Mouse (Mus musculus) kidney, embryonic 15.5 days (tissue): ENCODE measurements around the gene Ugcg. TPM values are rescaled to one million over a fixed set of nuclear protein-coding genes. Genes with fewer than 3 reads are reported as not detected.

Experiments
- ATAC-seq: fragments of 200-750 bp; cut with Nextera tagmentation; replicated peaks from 2 replicates; pipeline ENCODE4 v1.8.0; 2017; ENCODE audit warnings: moderate TSS enrichment; ENCODE audit not compliant: low FRiP score
- H3K27ac ChIP-seq: fragments of 300-500 bp; sonication (generic); 2 replicates; pipeline ENCODE4 v1.5.1; 2015; ENCODE audit warnings: mild to moderate bottlenecking, inconsistent platforms
- H3K27me3 ChIP-seq: fragments of 300-500 bp; sonication (generic); 2 replicates; pipeline ENCODE4 v1.6.1; 2015; ENCODE audit warnings: inconsistent platforms
- H3K36me3 ChIP-seq: fragments of 300-500 bp; sonication (generic); 2 replicates; pipeline ENCODE4 v1.6.1; 2015; ENCODE audit warnings: inconsistent platforms
- H3K4me1 ChIP-seq: fragments of 300-500 bp; sonication (generic); 2 replicates; pipeline ENCODE4 v1.6.1; 2015; ENCODE audit warnings: inconsistent platforms
- H3K4me2 ChIP-seq: fragments of 300-500 bp; sonication (generic); 2 replicates; pipeline ENCODE4 v1.6.1; 2015; ENCODE audit warnings: moderate library complexity, mild to moderate bottlenecking, inconsistent platforms
- H3K4me3 ChIP-seq: fragments of 300-500 bp; sonication (generic); replicated peaks from 2 replicates; pipeline ENCODE4 v1.5.1; 2015; ENCODE audit warnings: mild to moderate bottlenecking, inconsistent platforms
- H3K9ac ChIP-seq: fragments of 300-500 bp; sonication (generic); 2 replicates; pipeline ENCODE4 v1.6.1; 2015; ENCODE audit warnings: mild to moderate bottlenecking, inconsistent platforms
- H3K9me3 ChIP-seq: fragments of 300-500 bp; sonication (generic); replicated peaks from 2 replicates; pipeline ENCODE4 v1.6.1; 2016; ENCODE audit warnings: inconsistent platforms
- WGBS: fragments of 180-500 bp; shearing (Covaris S2); methylation state at CpG from one replicate; pipeline ENCODE4 v1.1.7; 2015; ENCODE audit warnings: mixed read lengths; 5-methylcytosine and 5-hydroxymethylcytosine counted together
- polyA plus RNA-seq: library from polyadenylated mRNA; unstranded; fragments of >200 nt; fragmentation: Nextera tagmentation; extraction: Ambion mirVana; gene quantifications from 2 replicates; pipeline ENCODE4 v1.2.1, GENCODE M21; 2015

Gene Ugcg
- 7.6 and 8.0 TPM in 2 replicates for polyA plus RNA-seq

DNA sequence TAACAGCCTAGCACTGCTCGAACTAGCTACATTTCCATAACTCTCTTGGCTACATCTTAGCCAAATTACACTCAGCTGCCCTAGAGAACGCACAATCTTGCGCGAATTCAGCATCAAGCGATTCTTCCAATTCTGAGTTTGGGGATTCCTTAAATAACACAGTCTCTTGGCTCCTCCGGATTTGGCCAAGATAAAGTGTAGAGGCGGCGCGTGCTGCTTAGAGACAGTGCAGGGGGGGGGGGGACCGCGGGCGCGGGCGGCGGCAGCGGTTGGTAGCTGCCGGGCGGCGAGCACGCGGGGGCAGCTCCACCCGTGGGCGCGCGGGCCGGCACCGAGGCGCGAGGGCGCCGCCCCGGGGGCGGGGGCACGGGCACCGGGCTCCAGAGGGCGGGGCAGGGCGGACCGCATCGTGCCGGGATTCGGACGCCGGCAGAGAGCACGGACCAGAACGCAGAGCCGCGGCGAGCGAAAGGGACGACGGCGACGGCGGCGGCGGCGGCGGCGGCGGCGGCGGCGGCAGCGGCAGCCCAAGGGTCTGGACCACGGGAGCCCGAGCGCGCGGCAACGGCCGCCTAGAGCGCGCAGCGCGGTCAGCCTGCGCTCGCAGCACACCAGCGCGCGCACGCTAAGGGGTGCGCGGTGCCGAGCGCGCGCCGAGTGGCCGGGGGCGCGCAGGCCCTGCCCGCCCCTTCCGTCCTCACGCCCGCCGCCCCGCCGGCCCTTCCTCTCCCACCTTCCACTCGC, at the start of gene Ugcg:
Gene Ugcg, plus strand, starts transcription at position 456 of the 744 bp plus-strand sequence.
- Histone ChIP-seq H3K9me3 (no peaks in the 10 kb centered on the region), H3K4me1 (peaks cover 11% of the 10 kb centered on the region), H3K27ac (peak within 1 kb of the TSS; percentile 94), H3K27me3 (no peaks in the 10 kb centered on the region), H3K36me3 (0 out of 2 replicates have a peak, but pooled peaks cover 3% of the 10 kb centered on the region), H3K4me3 (peak within 1 kb of the TSS; percentile 92), H3K9ac (peak within 1 kb of the TSS; percentile 93), H3K4me2 (peak within 1 kb of the TSS; percentile 78)
- peak; percentile 92 for ATAC-seq
- WGBS = under 1% methylated on average over 44 of the region's 99 CpGs

GRCm38 (mm10) chr4:59149043-59149442, 40.0 kb upstream of the Ugcg start:
- no peaks in the 10 kb centered on the region for H3K27me3 ChIP-seq

GRCm38 (mm10) chr4:59150907-59151306, 38.1 kb upstream of the Ugcg start:
- H3K27me3 ChIP-seq = no peaks in the 10 kb centered on the region
- 50% methylated on average over 5 of the region's 5 CpGs for WGBS
- H3K36me3 ChIP-seq = no peaks in the 10 kb centered on the region
- H3K4me3 ChIP-seq = no peak overlapping the region
- no peak overlapping the region for H3K4me2 ChIP-seq
- H3K9me3 ChIP-seq = no peaks in the 10 kb centered on the region
- H3K4me1 ChIP-seq = no peaks in the 10 kb centered on the region
- H3K9ac ChIP-seq = no peak overlapping the region
- H3K27ac ChIP-seq = no peak overlapping the region
- no peak for ATAC-seq

More at GRCm38 (mm10) chr4:59149043-59149442, 40.0 kb upstream of the Ugcg start:
- no peak overlapping the region for H3K4me2 ChIP-seq
- no peak overlapping the region for H3K4me3 ChIP-seq
- no peaks in the 10 kb centered on the region for H3K9me3 ChIP-seq
- H3K4me1 ChIP-seq = no peaks in the 10 kb centered on the region
- no peaks in the 10 kb centered on the region for H3K36me3 ChIP-seq
- H3K9ac ChIP-seq = no peak overlapping the region
- no peak overlapping the region for H3K27ac ChIP-seq
- WGBS = 79% methylated on average over 5 of the region's 5 CpGs
- ATAC-seq = no peak

DNA sequence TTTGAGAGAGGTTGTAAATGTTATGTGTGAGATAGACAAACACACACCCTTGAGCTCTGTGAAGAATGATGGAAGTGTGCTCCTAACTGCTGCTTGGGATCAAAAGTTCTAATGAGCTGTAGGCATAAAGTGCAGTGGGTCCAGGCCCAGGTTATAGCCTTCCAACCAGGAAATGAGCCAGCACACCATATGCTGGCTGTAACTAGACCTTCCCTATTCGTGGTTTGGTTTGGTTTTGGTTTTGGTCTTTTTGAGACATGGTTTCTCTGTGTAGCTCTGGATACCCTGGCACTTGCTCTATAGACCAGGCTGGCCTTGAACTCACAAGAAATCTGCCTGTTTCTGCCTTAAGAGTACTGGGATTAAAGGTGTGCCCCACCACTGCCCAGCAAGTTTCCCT, 37.1 kb upstream of the Ugcg start:
- Histone ChIP-seq H3K4me3 (no peak overlapping the region), H3K9me3 (no peaks in the 10 kb centered on the region)

GRCm38 (mm10) chr4:59156897-59157592, 32.0 kb upstream of the Ugcg start:
- Histone ChIP-seq H3K9ac (no peak overlapping the region), H3K36me3 (no peaks in the 10 kb centered on the region), H3K27me3 (no peaks in the 10 kb centered on the region), H3K4me3 (no peak overlapping the region), H3K4me2 (no peak overlapping the region), H3K4me1 (no peaks in the 10 kb centered on the region), H3K27ac (no peak overlapping the region), H3K9me3 (no peaks in the 10 kb centered on the region)
- WGBS = 59% methylated on average over 7 of the region's 7 CpGs
- no peak for ATAC-seq

More for the DNA sequence above, 37.1 kb upstream of the Ugcg start:
- H3K4me1 ChIP-seq = no peaks in the 10 kb centered on the region
- no peak overlapping the region for H3K27ac ChIP-seq
- H3K4me2 ChIP-seq = no peak overlapping the region
- 68% methylated on average over 1 of the region's 1 CpGs for WGBS
- ATAC-seq = no peak
- no peaks in the 10 kb centered on the region for H3K36me3 ChIP-seq
- no peak overlapping the region for H3K9ac ChIP-seq
- H3K27me3 ChIP-seq = no peaks in the 10 kb centered on the region

- Histone ChIP-seq H3K4me3 (no peak overlapping the region), H3K27me3 (no peaks in the 10 kb centered on the region), H3K36me3 (no peaks in the 10 kb centered on the region), H3K27ac (no peak overlapping the region), H3K9me3 (no peaks in the 10 kb centered on the region), H3K4me1 (no peaks in the 10 kb centered on the region), H3K4me2 (no peak overlapping the region), H3K9ac (no peak overlapping the region)
- no peak for ATAC-seq
- 76% methylated on average over 2 of the region's 2 CpGs for WGBS
Measured at GRCm38 (mm10) chr4:59157654-59158053, 31.4 kb upstream of the Ugcg start.

DNA sequence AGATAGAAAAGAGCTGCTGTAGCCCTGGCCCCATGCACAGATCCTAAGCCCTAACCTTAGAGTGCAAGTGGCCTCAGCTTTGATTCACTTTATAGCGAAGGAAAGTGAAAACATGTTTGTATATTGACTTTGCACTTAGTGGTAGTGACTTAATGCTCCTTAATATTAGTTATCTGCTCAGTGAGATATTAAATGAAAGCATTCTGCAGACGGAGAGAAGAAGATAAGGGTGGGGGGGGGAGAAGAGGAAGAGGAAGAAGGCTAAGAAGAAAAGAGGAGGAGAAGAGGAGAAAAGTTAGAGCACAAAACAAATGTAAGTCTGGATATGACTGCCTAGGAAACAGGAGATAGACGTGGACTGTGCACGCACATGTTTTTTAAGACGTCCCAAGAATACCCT, 28.8 kb upstream of the Ugcg start:
- 93% methylated on average over 5 of the region's 5 CpGs for WGBS
- H3K4me2 ChIP-seq = no peak overlapping the region
- no peaks in the 10 kb centered on the region for H3K9me3 ChIP-seq

DNA sequence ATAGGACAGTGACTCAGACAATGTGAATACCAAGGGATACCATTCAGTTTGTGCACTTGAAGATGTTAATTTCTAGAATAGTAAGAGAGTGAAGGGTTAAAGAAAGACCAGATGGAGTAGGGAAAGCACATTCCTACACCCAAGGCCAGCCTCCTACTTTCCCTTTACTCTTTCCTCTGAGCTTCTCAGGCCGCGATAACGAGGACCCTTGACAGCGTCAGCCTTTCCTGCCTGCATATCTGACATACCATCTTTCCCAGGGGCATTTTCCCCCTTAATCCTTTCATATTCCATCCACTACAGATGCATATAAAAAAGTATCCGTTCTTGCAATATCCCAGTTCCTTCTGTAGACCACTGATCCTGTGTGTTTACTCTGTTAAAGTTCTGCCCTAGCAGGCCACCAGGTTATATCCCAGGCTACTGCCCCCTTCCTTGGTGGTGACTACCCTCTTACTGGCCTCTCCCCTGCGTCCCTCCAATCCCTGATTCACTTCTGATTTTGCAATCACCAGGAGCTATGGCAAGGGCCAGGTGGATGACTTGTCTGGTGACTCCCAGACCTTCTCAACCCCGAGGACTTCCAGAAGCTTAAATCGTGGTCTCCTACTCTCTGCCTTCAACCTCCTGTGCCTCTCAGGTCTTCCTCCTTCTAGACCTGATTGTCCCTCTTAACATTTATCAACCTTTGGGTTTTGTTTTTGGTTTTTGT, 27.9 kb upstream of the Ugcg start:
- H3K4me2 ChIP-seq = no peak overlapping the region
- ATAC-seq = no peak
- no peaks in the 10 kb centered on the region for H3K4me1 ChIP-seq
- H3K4me3 ChIP-seq = no peak overlapping the region
- H3K36me3 ChIP-seq = no peaks in the 10 kb centered on the region
- no peak overlapping the region for H3K27ac ChIP-seq
- no peak overlapping the region for H3K9ac ChIP-seq
- H3K9me3 ChIP-seq = no peaks in the 10 kb centered on the region
- 57% methylated on average over 8 of the region's 8 CpGs for WGBS
- no peaks in the 10 kb centered on the region for H3K27me3 ChIP-seq

More for the DNA sequence above, 28.8 kb upstream of the Ugcg start:
- Histone ChIP-seq H3K27ac (no peak overlapping the region), H3K27me3 (no peaks in the 10 kb centered on the region), H3K36me3 (no peaks in the 10 kb centered on the region), H3K4me3 (no peak overlapping the region), H3K9ac (no peak overlapping the region), H3K4me1 (no peaks in the 10 kb centered on the region)
- ATAC-seq = no peak

DNA sequence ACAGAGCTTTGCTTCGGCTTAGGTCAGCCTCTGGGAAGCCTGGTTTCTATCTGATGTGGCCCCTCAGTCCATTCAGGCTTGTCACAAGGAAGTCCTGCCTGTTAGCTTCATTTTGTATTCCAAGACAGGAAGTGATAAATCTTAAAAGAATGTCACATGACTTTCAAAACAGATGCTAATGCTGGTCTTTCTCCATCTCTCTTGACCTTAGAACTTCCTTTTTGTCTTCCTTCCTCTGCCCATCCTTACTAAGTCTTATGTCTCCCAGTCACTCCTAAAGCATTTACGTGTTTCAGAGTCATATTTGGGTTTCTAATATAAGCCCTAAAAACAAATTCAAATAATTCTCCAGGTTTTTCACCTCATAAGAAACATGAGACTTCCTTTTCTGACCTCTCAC, 25.0 kb upstream of the Ugcg start:
- Histone ChIP-seq H3K27me3 (no peaks in the 10 kb centered on the region), H3K9ac (no peak overlapping the region), H3K9me3 (no peaks in the 10 kb centered on the region), H3K27ac (no peak overlapping the region), H3K4me2 (no peak overlapping the region), H3K4me1 (no peaks in the 10 kb centered on the region), H3K36me3 (no peaks in the 10 kb centered on the region), H3K4me3 (no peak overlapping the region)
- 70% methylated on average over 2 of the region's 2 CpGs for WGBS
- ATAC-seq = no peak

DNA sequence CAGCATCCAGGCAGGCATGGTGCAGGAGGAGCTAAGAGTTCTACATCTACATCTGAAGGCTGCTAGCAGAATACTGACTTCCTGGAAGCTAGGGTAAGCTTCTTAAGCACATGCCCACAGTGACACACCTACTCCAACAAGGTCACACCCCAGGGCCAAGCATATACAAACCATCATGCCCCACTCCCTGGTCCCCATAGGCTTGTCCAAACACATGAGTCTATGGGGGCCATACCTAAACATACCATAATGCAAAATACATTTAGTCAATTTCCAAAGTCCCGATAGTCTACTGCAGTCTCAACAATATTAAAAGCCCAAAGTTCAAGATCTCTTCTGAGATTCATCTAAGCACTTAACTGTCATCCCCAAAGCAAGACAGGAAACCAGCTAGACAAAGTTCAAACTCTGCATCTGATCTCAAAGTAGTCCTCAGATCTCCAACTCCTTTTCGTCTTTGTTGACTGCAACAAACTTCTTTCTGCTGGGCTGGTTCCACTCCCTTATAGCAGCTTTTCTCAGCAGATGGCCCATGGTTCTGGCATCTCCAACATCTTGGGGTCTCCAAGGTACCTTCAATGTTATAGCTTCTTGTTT, 21.7 kb upstream of the Ugcg start:
- Histone ChIP-seq H3K4me1 (no peaks in the 10 kb centered on the region), H3K9ac (no peak overlapping the region), H3K36me3 (no peaks in the 10 kb centered on the region), H3K4me2 (no peak overlapping the region), H3K4me3 (no peak overlapping the region), H3K9me3 (no peaks in the 10 kb centered on the region), H3K27ac (no peak overlapping the region), H3K27me3 (no peaks in the 10 kb centered on the region)
- ATAC-seq = no peak
- 93% methylated on average over 2 of the region's 2 CpGs for WGBS

- H3K9me3 ChIP-seq = no peaks in the 10 kb centered on the region
- 72% methylated on average over 5 of the region's 5 CpGs for WGBS
- no peak overlapping the region for H3K4me3 ChIP-seq
- no peaks in the 10 kb centered on the region for H3K4me1 ChIP-seq
- no peak overlapping the region for H3K27ac ChIP-seq
- no peak overlapping the region for H3K9ac ChIP-seq
- H3K4me2 ChIP-seq = no peak overlapping the region
- no peaks in the 10 kb centered on the region for H3K36me3 ChIP-seq
- ATAC-seq = no peak
- no peaks in the 10 kb centered on the region for H3K27me3 ChIP-seq
Measured at GRCm38 (mm10) chr4:59169981-59170380, 19.1 kb upstream of the Ugcg start.

- Histone ChIP-seq H3K9ac (no peak overlapping the region), H3K4me2 (no peak overlapping the region), H3K27me3 (no peaks in the 10 kb centered on the region), H3K9me3 (no peaks in the 10 kb centered on the region), H3K27ac (no peak overlapping the region), H3K4me1 (no peaks in the 10 kb centered on the region), H3K36me3 (no peaks in the 10 kb centered on the region), H3K4me3 (no peak overlapping the region)
- 47% methylated on average over 2 of the region's 2 CpGs for WGBS
- ATAC-seq = no peak
Measured at GRCm38 (mm10) chr4:59172616-59173015, 16.4 kb upstream of the Ugcg start.
